Mouse (Mus musculus): Measurements from ENCODE around the gene Anxa2.

The Anxa2 gene

GRCm38 (mm10) chr9:69453066-69453900, at the start of gene Anxa2:
Gene Anxa2 (plus strand): TSS chr9:69453620.
- DNase-seq (ENCODE audit: low spot score): peak; percentile 88

- DNase-seq (ENCODE audit: low spot score): peak; percentile 69
These were observed 48.7 kb upstream of the Anxa2 start for GRCm38 (mm10) chr9:69404671-69405070.

- peak; percentile 33 for DNase-seq (ENCODE audit: low spot score)
These were observed 33.9 kb upstream of the Anxa2 start for GRCm38 (mm10) chr9:69419476-69419875.

- no peak for DNase-seq (ENCODE audit: low spot score)
These were observed 22.9 kb upstream of the Anxa2 start for GRCm38 (mm10) chr9:69430531-69430930.

- DNase-seq (ENCODE audit: low spot score): peak; percentile 39
These were observed 21.4 kb upstream of the Anxa2 start for GRCm38 (mm10) chr9:69431863-69432555.

- DNase-seq (ENCODE audit: low spot score): no peak
These were observed 18.2 kb upstream of the Anxa2 start for GRCm38 (mm10) chr9:69435194-69435593.

GRCm38 (mm10) chr9:69435662-69436061, 17.8 kb upstream of the Anxa2 start:
- no peak for DNase-seq (ENCODE audit: low spot score)

- no peak for DNase-seq (ENCODE audit: low spot score)
These were observed 13.5 kb upstream of the Anxa2 start for GRCm38 (mm10) chr9:69439805-69440357.

- DNase-seq (ENCODE audit: low spot score): no peak
These were observed 10.9 kb upstream of the Anxa2 start for GRCm38 (mm10) chr9:69442471-69443038.

GRCm38 (mm10) chr9:69443203-69443602, 10.2 kb upstream of the Anxa2 start:
- DNase-seq (ENCODE audit: low spot score): peak; percentile 76

GRCm38 (mm10) chr9:69448801-69449200, 4.6 kb upstream of the Anxa2 start:
- DNase-seq (ENCODE audit: low spot score): no peak

- DNase-seq (ENCODE audit: low spot score): no peak
These were observed 2.8 kb upstream of the Anxa2 start for GRCm38 (mm10) chr9:69450636-69451035.

- DNase-seq (ENCODE audit: low spot score): no peak
These were observed 1.3 kb upstream of the Anxa2 start for GRCm38 (mm10) chr9:69451886-69452810.

GRCm38 (mm10) chr9:69453901-69454666, 664 bp downstream of the Anxa2 start:
- no peak for DNase-seq (ENCODE audit: low spot score)

GRCm38 (mm10) chr9:69454691-69455090, 1.3 kb downstream of the Anxa2 start:
- no peak for DNase-seq (ENCODE audit: low spot score)

- DNase-seq (ENCODE audit: low spot score): no peak
These were observed 2.0 kb downstream of the Anxa2 start for GRCm38 (mm10) chr9:69455391-69455790.

- no peak for DNase-seq (ENCODE audit: low spot score)
These were observed 3.1 kb downstream of the Anxa2 start for GRCm38 (mm10) chr9:69456406-69457075.

GRCm38 (mm10) chr9:69457143-69457542, 3.7 kb downstream of the Anxa2 start:
- no peak for DNase-seq (ENCODE audit: low spot score)

- peak; percentile 77 for DNase-seq (ENCODE audit: low spot score)
These were observed 4.6 kb downstream of the Anxa2 start for GRCm38 (mm10) chr9:69457747-69458625.
